Mouse (Mus musculus): Measurements from ENCODE around the gene Adat2. TPM values are rescaled to one million over a fixed set of nuclear protein-coding genes. Genes with fewer than 3 reads are reported as not detected.

Gene Adat2
- polyA plus RNA-seq, 1 experiment from 2014 or later: 3.8 TPM

DNA sequence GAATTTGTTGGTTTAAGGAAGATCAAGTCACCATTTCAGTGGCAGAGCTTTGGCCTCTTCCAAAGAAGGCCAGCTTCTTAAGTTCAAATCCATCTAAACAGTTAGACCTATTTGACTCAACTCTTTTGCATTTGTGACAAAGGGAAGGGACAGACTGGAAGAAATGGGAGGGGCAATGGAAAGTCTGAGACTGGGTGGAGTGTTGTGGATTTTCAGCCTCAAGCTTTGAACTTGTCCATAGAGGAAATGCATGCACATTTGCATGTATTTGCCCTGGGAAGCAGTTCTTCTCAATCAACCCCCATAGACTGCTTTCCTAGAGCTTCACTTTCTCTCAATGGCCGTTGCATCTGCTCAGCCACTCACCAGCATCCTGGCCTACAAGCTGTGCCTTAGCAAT lies 1.6 kb downstream of the Adat2 start:
- Histone ChIP-seq H3K4me1 (replicated peaks; ENCODE audit: control insufficient read depth, insufficient read depth, low read length) (no peaks in the 10 kb centered on the region), H3K4me2 (replicated peaks; ENCODE audit: low read depth, low read length) (no peak overlapping the region), H3K9ac (ENCODE audit: low read depth, low read length) (no peak overlapping the region), H3K27ac (ENCODE audit: low read depth, low read length) (no peak overlapping the region), H3K9me3 (ENCODE audit: control insufficient read depth, low read length) (no peaks in the 10 kb centered on the region), H3K27me3 (ENCODE audit: control insufficient read depth, insufficient read depth, low read length) (no peaks in the 10 kb centered on the region), H3K4me3 (ENCODE audit: low read depth, low read length) (no peak overlapping the region), H3K36me3 (ENCODE audit: control insufficient read depth, insufficient read depth, low read length) (no peaks in the 10 kb centered on the region)
- DNase-seq (ENCODE audit: low spot score): no peak
- WGBS: 96% methylated on average over 1 of the region's 1 CpGs
- ATAC-seq (ENCODE audit: low FRiP score): no peak

DNA sequence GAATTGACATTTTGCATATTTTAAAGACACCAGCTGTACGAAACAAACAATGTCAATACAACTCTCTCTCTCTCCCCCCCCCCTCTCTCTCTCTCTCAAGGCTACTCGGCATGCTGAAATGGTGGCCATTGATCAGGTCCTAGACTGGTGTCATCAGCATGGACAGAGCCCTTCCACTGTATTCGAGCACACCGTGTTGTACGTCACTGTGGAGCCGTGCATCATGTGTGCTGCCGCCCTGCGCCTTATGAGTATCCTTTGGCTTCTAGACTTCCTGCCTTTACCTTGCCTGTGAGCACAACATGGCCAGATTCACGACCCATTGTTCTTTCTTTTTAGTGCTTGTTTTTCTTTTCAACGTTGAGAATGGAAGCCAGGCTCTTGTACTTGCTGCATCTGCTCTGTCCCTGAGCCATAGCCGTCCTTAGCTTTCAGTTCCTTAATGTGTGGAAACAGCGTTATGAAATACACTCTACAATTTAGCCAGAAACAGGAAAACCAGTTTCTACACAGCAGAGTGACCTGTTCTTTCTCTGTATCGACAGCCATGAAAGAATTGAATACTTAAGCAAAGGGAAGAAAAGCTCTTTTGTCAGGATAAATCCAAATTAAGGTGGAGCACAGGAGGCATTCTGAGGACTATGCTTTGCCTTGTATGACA lies 7.5 kb downstream of the Adat2 start:
- H3K27ac ChIP-seq (ENCODE audit: low read depth, low read length): no peak overlapping the region
- WGBS: 95% methylated on average over 13 of the region's 13 CpGs
- H3K9ac ChIP-seq (ENCODE audit: low read depth, low read length): no peak overlapping the region
- H3K27me3 ChIP-seq (ENCODE audit: control insufficient read depth, insufficient read depth, low read length): no peaks in the 10 kb centered on the region
- H3K4me2 ChIP-seq (replicated peaks; ENCODE audit: low read depth, low read length): no peak overlapping the region
- H3K4me3 ChIP-seq (ENCODE audit: low read depth, low read length): no peak overlapping the region
- H3K36me3 ChIP-seq (ENCODE audit: control insufficient read depth, insufficient read depth, low read length): no peaks in the 10 kb centered on the region
- no peaks in the 10 kb centered on the region for H3K4me1 ChIP-seq (replicated peaks; ENCODE audit: control insufficient read depth, insufficient read depth, low read length)
- ATAC-seq (ENCODE audit: low FRiP score) (no peak), DNase-seq (ENCODE audit: low spot score) (no peak)
- H3K9me3 ChIP-seq (ENCODE audit: control insufficient read depth, low read length): no peaks in the 10 kb centered on the region

DNA sequence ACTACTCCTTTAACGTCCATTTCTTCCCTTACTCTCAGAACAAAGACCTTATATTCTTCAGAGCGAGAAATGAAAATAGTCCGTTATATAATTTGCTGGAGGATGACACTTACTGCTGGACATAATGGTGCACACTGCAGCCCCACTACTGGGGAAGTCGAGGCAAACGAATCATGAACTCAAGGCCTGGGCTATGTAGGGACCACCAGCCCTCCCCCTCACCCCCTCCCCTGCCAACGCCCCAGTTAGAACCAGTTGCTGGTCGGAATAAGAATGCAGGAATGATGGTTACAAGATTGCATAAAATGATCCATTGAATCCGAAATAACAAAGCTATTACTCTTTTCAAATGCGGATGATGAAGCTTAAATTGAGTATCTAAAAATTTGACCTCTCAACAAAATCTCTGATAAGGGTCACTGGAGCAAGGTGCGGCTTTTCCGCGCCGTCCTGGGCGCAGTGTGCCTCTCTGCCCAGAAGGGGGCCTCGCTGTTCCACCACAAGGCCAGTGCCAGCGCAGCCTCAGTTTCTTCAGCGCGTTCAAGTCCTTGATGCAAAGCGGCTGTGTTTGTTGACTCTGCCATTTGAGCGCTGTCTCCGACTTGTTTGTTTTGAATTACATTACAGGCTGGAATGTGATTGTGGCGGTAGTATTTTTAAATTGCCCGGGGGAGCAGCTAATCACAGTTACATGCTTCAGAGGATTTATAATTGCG lies 11.8 kb downstream of the Adat2 start:
- Histone ChIP-seq H3K4me3 (ENCODE audit: low read depth, low read length) (no peak overlapping the region), H3K27me3 (ENCODE audit: control insufficient read depth, insufficient read depth, low read length) (no peaks in the 10 kb centered on the region), H3K9ac (ENCODE audit: low read depth, low read length) (no peak overlapping the region), H3K4me1 (replicated peaks; ENCODE audit: control insufficient read depth, insufficient read depth, low read length) (no peaks in the 10 kb centered on the region), H3K9me3 (ENCODE audit: control insufficient read depth, low read length) (no peaks in the 10 kb centered on the region), H3K27ac (ENCODE audit: low read depth, low read length) (no peak overlapping the region), H3K36me3 (ENCODE audit: control insufficient read depth, insufficient read depth, low read length) (no peaks in the 10 kb centered on the region), H3K4me2 (replicated peaks; ENCODE audit: low read depth, low read length) (no peak overlapping the region)
- peak; percentile 78 for ATAC-seq (ENCODE audit: low FRiP score)
- peak; percentile 81 for DNase-seq (ENCODE audit: low spot score)
- 27% methylated on average over 24 of the region's 24 CpGs for WGBS

DNA sequence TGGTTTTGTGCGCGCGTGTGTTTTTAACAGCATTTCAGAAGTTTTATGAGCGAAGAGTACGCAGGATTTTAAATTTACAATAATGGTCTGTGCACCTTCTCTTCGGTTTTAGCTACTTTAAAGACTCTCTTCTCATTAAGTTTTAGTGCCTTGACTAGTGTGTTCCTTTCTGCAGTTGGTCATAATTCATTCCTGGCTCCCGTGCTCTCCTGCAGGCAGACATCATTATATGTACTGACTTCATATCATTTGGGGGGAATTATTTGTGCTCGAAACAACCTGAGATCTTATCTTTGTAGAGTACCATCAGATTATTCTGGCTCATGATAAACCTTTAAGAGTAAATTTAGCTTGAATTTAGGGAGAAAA lies 12.4 kb downstream of the Adat2 start:
- Histone ChIP-seq H3K9ac (ENCODE audit: low read depth, low read length) (no peak overlapping the region), H3K4me1 (replicated peaks; ENCODE audit: control insufficient read depth, insufficient read depth, low read length) (no peaks in the 10 kb centered on the region), H3K27me3 (ENCODE audit: control insufficient read depth, insufficient read depth, low read length) (no peaks in the 10 kb centered on the region), H3K9me3 (ENCODE audit: control insufficient read depth, low read length) (no peaks in the 10 kb centered on the region), H3K27ac (ENCODE audit: low read depth, low read length) (no peak overlapping the region), H3K4me3 (ENCODE audit: low read depth, low read length) (no peak overlapping the region), H3K4me2 (replicated peaks; ENCODE audit: low read depth, low read length) (no peak overlapping the region), H3K36me3 (ENCODE audit: control insufficient read depth, insufficient read depth, low read length) (no peaks in the 10 kb centered on the region)
- 71% methylated on average over 8 of the region's 8 CpGs for WGBS
- ATAC-seq (ENCODE audit: low FRiP score) (no peak), DNase-seq (ENCODE audit: low spot score) (no peak)

DNA sequence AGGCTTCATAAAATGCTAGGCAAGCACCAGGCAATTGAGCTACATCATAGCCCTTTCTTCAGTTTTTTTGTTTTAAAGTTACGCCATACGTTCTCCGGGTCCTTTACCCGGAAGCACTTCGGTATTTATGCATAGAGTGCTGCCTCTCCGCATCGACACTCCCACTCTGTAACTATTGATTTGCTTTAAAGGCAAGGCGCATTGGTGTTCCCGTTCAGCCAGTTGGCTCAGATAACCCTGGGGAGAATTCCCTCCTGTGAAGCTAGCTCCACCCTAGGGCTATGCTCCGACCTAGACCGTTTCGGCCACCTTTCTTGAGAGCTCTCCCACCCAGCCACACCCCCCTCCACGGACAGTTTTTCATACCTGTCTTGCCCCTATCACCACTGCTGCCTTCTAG lies 13.7 kb downstream of the Adat2 start:
- DNase-seq (ENCODE audit: low spot score): no peak
- Histone ChIP-seq H3K4me3 (ENCODE audit: low read depth, low read length) (no peak overlapping the region), H3K4me2 (replicated peaks; ENCODE audit: low read depth, low read length) (no peak overlapping the region), H3K27ac (ENCODE audit: low read depth, low read length) (no peak overlapping the region), H3K27me3 (ENCODE audit: control insufficient read depth, insufficient read depth, low read length) (no peaks in the 10 kb centered on the region), H3K4me1 (replicated peaks; ENCODE audit: control insufficient read depth, insufficient read depth, low read length) (no peaks in the 10 kb centered on the region), H3K9me3 (ENCODE audit: control insufficient read depth, low read length) (no peaks in the 10 kb centered on the region), H3K36me3 (ENCODE audit: control insufficient read depth, insufficient read depth, low read length) (no peaks in the 10 kb centered on the region), H3K9ac (ENCODE audit: low read depth, low read length) (no peak overlapping the region)
- 76% methylated on average over 13 of the region's 13 CpGs for WGBS
- no peak for ATAC-seq (ENCODE audit: low FRiP score)

DNA sequence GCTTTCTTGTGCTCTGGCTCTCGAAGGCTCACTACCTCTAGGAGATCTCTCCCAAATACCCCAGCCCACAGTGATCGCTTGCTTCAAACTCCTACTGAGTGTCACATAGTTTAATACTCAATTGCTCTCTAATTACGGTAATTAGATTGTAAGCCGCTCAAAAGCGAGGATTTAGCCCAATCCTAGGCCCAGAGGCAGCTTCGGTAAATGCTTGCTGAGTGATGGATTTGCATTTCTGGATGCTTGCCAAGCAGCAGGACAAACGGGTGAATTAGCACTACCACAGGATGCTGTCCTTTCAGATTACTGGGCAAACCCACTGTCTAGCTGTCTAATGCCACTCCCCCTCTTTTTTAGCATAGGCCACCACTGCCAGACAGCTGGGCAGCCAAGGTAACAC lies 17.1 kb downstream of the Adat2 start:
- DNase-seq (ENCODE audit: low spot score): peak; percentile 30
- Histone ChIP-seq H3K27me3 (ENCODE audit: control insufficient read depth, insufficient read depth, low read length) (no peaks in the 10 kb centered on the region), H3K9ac (ENCODE audit: low read depth, low read length) (no peak overlapping the region), H3K4me1 (replicated peaks; ENCODE audit: control insufficient read depth, insufficient read depth, low read length) (no peaks in the 10 kb centered on the region), H3K27ac (ENCODE audit: low read depth, low read length) (no peak overlapping the region), H3K4me2 (replicated peaks; ENCODE audit: low read depth, low read length) (no peak overlapping the region), H3K4me3 (ENCODE audit: low read depth, low read length) (no peak overlapping the region), H3K36me3 (ENCODE audit: control insufficient read depth, insufficient read depth, low read length) (no peaks in the 10 kb centered on the region), H3K9me3 (ENCODE audit: control insufficient read depth, low read length) (no peaks in the 10 kb centered on the region)
- WGBS: 64% methylated on average over 7 of the region's 7 CpGs
- ATAC-seq (ENCODE audit: low FRiP score): peak; percentile 36

DNA sequence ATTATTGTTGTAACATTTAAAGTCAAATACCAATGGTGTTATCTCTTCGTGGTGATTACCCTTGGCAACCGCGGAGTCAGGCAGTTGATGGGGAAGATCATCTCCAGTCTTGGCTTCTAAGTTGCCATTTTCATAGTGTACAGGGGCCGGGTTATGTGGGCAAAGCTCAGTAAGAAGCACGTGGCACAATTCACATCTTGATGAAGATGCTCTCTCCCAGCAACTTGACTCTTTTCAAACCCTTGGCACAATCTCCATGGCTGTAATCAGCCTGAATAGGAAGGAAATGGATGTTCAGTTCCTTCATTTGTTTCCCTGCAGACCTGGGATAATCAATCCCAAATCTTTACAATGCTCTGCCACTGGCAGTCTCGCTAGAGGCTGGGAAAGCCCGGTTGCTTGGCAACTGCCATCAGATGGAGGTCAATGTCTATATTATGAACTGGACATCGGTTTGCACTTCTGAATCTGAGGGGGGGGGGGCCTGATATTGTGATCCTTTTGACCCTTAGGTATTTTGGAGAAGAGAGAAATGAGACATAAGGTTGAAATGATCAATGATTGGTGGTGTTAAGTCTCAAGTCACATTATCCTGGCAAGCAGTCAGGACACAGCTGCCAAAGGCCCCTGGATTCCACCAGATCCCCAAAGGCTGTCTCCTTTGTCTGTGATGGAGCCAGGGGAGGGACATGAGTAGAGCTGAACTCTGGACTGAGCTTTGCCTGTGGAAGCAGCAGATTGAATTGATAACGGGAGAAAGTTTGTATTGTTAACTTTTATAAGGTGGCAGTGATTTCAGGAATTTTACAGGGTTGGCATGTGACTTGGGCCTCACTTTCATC lies 18.2 kb downstream of the Adat2 start:
- Histone ChIP-seq H3K27me3 (ENCODE audit: control insufficient read depth, insufficient read depth, low read length) (no peaks in the 10 kb centered on the region), H3K36me3 (ENCODE audit: control insufficient read depth, insufficient read depth, low read length) (no peaks in the 10 kb centered on the region), H3K27ac (ENCODE audit: low read depth, low read length) (no peak overlapping the region), H3K4me2 (replicated peaks; ENCODE audit: low read depth, low read length) (no peak overlapping the region), H3K4me1 (replicated peaks; ENCODE audit: control insufficient read depth, insufficient read depth, low read length) (no peaks in the 10 kb centered on the region), H3K4me3 (ENCODE audit: low read depth, low read length) (no peak overlapping the region), H3K9ac (ENCODE audit: low read depth, low read length) (no peak overlapping the region), H3K9me3 (ENCODE audit: control insufficient read depth, low read length) (no peaks in the 10 kb centered on the region)
- DNase-seq (ENCODE audit: low spot score) (peak; percentile 27), ATAC-seq (ENCODE audit: low FRiP score) (peak; percentile 63)
- WGBS: 54% methylated on average over 9 of the region's 9 CpGs

DNA sequence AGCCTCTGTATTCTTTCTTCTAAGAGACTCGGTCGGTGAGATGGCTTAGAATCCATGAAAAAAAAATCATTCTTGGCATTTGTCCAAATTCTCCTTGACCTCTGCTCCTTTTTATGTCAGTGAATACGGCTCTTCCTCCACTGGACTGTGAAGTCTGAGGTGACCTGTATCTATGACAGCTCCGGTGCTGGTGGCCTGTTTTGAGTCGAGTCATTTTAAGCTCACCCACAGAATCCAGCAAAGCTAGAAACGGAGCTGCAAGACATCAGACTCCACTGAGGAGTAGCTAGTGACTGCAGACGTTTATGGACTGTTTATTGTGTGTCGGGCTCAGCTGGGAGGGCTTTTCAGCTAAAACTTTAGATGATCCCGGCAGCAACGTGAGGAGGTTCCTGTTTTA lies 19.3 kb downstream of the Adat2 start:
- ATAC-seq (ENCODE audit: low FRiP score): no peak
- H3K9me3 ChIP-seq (ENCODE audit: control insufficient read depth, low read length): no peaks in the 10 kb centered on the region
- no peaks in the 10 kb centered on the region for H3K36me3 ChIP-seq (ENCODE audit: control insufficient read depth, insufficient read depth, low read length)
- no peak for DNase-seq (ENCODE audit: low spot score)
- no peak overlapping the region for H3K27ac ChIP-seq (ENCODE audit: low read depth, low read length)
- WGBS: 71% methylated on average over 10 of the region's 10 CpGs
- H3K4me3 ChIP-seq (ENCODE audit: low read depth, low read length): no peak overlapping the region
- no peaks in the 10 kb centered on the region for H3K27me3 ChIP-seq (ENCODE audit: control insufficient read depth, insufficient read depth, low read length)
- no peak overlapping the region for H3K9ac ChIP-seq (ENCODE audit: low read depth, low read length)
- H3K4me1 ChIP-seq (replicated peaks; ENCODE audit: control insufficient read depth, insufficient read depth, low read length): no peaks in the 10 kb centered on the region
- H3K4me2 ChIP-seq (replicated peaks; ENCODE audit: low read depth, low read length): no peak overlapping the region
